Mouse (Mus musculus) neural tube, embryonic 13.5 days (tissue): ENCODE results near the gene Mef2c. TPM values are rescaled to one million over a fixed set of nuclear protein-coding genes. Genes with fewer than 3 reads are reported as not detected.

ENCODE experiments used
- ATAC-seq: fragments of 200-750 bp; cut with Nextera tagmentation; 2 replicates; pipeline ENCODE4 v1.8.0; 2017; ENCODE audit warnings: low read depth, mild to moderate bottlenecking, moderate TSS enrichment, moderate library complexity
- H3K27ac ChIP-seq: fragments of 300-500 bp; sonication (generic); replicated peaks from 2 replicates; pipeline ENCODE4 v1.5.1; 2015; ENCODE audit warnings: moderate library complexity, mild to moderate bottlenecking, inconsistent platforms
- H3K27me3 ChIP-seq: fragments of 300-500 bp; sonication (generic); 2 replicates; pipeline ENCODE4 v1.6.1; 2015; ENCODE audit warnings: mild to moderate bottlenecking, inconsistent platforms
- H3K36me3 ChIP-seq: fragments of 300-500 bp; sonication (generic); 2 replicates; pipeline ENCODE4 v1.6.1; 2015; ENCODE audit warnings: mild to moderate bottlenecking, inconsistent platforms
- H3K4me1 ChIP-seq: fragments of 300-500 bp; sonication (generic); replicated peaks from 2 replicates; pipeline ENCODE4 v1.6.1; 2015; ENCODE audit warnings: inconsistent platforms
- H3K4me2 ChIP-seq: fragments of 300-500 bp; sonication (generic); 2 replicates; pipeline ENCODE4 v1.6.1; 2015; ENCODE audit warnings: inconsistent platforms, mild to moderate bottlenecking, moderate library complexity
- H3K4me3 ChIP-seq: fragments of 300-500 bp; sonication (generic); 2 replicates; pipeline ENCODE4 v1.5.1; 2015; ENCODE audit warnings: mild to moderate bottlenecking, inconsistent platforms
- H3K9ac ChIP-seq: fragments of 300-500 bp; sonication (generic); 2 replicates; pipeline ENCODE4 v1.6.1; 2015; ENCODE audit warnings: moderate library complexity, mild to moderate bottlenecking, inconsistent platforms
- H3K9me3 ChIP-seq: fragments of 300-500 bp; sonication (generic); 2 replicates; pipeline ENCODE4 v1.6.1; 2016; ENCODE audit warnings: inconsistent platforms
- WGBS: fragments of 180-500 bp; shearing (Covaris S2); methylation state at CpG from one replicate; pipeline ENCODE4 v1.1.7; 2015; 5-methylcytosine and 5-hydroxymethylcytosine counted together
- polyA plus RNA-seq: library from polyadenylated mRNA; unstranded; fragments of >200 nt; fragmentation: Nextera tagmentation; extraction: Ambion mirVana; gene quantifications from 2 replicates; pipeline ENCODE4 v1.2.1, GENCODE M21; 2015

Gene Mef2c
- polyA plus RNA-seq, 1 experiment from 2014 or later = 31.6 TPM

GRCm38 (mm10) chr13:83563261-83563660, 59.4 kb downstream of the Mef2c start:
- H3K4me2 ChIP-seq = no peak overlapping the region
- no peak overlapping the region for H3K9ac ChIP-seq
- ATAC-seq = no peak
- H3K4me3 ChIP-seq = no peak overlapping the region
- no peak overlapping the region for H3K27ac ChIP-seq
- WGBS = 82% methylated on average over 2 of the region's 2 CpGs
- H3K4me1 ChIP-seq = peaks cover 26% of the 10 kb centered on the region
- H3K36me3 ChIP-seq = no peaks in the 10 kb centered on the region
- H3K27me3 ChIP-seq = no peaks in the 10 kb centered on the region
- H3K9me3 ChIP-seq = no peaks in the 10 kb centered on the region

GRCm38 (mm10) chr13:83565732-83566131, 61.9 kb downstream of the Mef2c start:
- 0 out of 2 replicates have a peak, but pooled peaks have one; percentile 41 for ATAC-seq

GRCm38 (mm10) chr13:83566180-83566579, 62.3 kb downstream of the Mef2c start:
- Histone ChIP-seq H3K4me1 (peaks cover 35% of the 10 kb centered on the region), H3K4me2 (no peak overlapping the region), H3K27ac (no peak overlapping the region), H3K36me3 (no peaks in the 10 kb centered on the region), H3K9me3 (no peaks in the 10 kb centered on the region), H3K27me3 (no peaks in the 10 kb centered on the region), H3K9ac (no peak overlapping the region), H3K4me3 (no peak overlapping the region)
- WGBS = 36% methylated on average over 4 of the region's 4 CpGs
- ATAC-seq = no peak

More at GRCm38 (mm10) chr13:83565732-83566131, 61.9 kb downstream of the Mef2c start:
- Histone ChIP-seq H3K4me2 (no peak overlapping the region), H3K27ac (no peak overlapping the region), H3K4me1 (peaks cover 35% of the 10 kb centered on the region), H3K9ac (no peak overlapping the region), H3K9me3 (no peaks in the 10 kb centered on the region), H3K36me3 (no peaks in the 10 kb centered on the region), H3K27me3 (no peaks in the 10 kb centered on the region), H3K4me3 (no peak overlapping the region)
- 54% methylated on average over 3 of the region's 3 CpGs for WGBS

- Histone ChIP-seq H3K4me1 (peaks cover 35% of the 10 kb centered on the region), H3K9me3 (no peaks in the 10 kb centered on the region), H3K27ac (no peak overlapping the region), H3K27me3 (no peaks in the 10 kb centered on the region), H3K4me2 (no peak overlapping the region), H3K36me3 (no peaks in the 10 kb centered on the region), H3K4me3 (no peak overlapping the region), H3K9ac (no peak overlapping the region)
- 39% methylated on average over 8 of the region's 8 CpGs for WGBS
- ATAC-seq = peak; percentile 78
Measured at GRCm38 (mm10) chr13:83566834-83567534, 63.1 kb downstream of the Mef2c start.

GRCm38 (mm10) chr13:83567681-83568080, 63.8 kb downstream of the Mef2c start:
- H3K27me3 ChIP-seq = no peaks in the 10 kb centered on the region
- no peak overlapping the region for H3K4me2 ChIP-seq
- H3K9me3 ChIP-seq = no peaks in the 10 kb centered on the region
- peak; percentile 51; the same call in 1 of the 2 replicates for ATAC-seq
- H3K9ac ChIP-seq = no peak overlapping the region
- no peak overlapping the region for H3K27ac ChIP-seq
- no peak overlapping the region for H3K4me3 ChIP-seq
- 55% methylated on average over 3 of the region's 3 CpGs for WGBS
- H3K36me3 ChIP-seq = no peaks in the 10 kb centered on the region
- peaks cover 35% of the 10 kb centered on the region for H3K4me1 ChIP-seq

GRCm38 (mm10) chr13:83568759-83569256, 65.0 kb downstream of the Mef2c start:
- WGBS = 85% methylated on average over 11 of the region's 11 CpGs
- no peak overlapping the region for H3K9ac ChIP-seq
- H3K9me3 ChIP-seq = no peaks in the 10 kb centered on the region
- ATAC-seq = no peak
- H3K27me3 ChIP-seq = peaks cover 5% of the 10 kb centered on the region; the same call in 1 of the 2 replicates
- peaks cover 35% of the 10 kb centered on the region for H3K4me1 ChIP-seq
- H3K4me2 ChIP-seq = no peak overlapping the region
- no peak overlapping the region for H3K27ac ChIP-seq
- H3K4me3 ChIP-seq = no peak overlapping the region
- no peaks in the 10 kb centered on the region for H3K36me3 ChIP-seq

GRCm38 (mm10) chr13:83571973-83572447, 68.2 kb downstream of the Mef2c start:
- WGBS = 56% methylated on average over 7 of the region's 7 CpGs

GRCm38 (mm10) chr13:83572469-83572868, 68.6 kb downstream of the Mef2c start:
- H3K9me3 ChIP-seq = no peaks in the 10 kb centered on the region
- H3K4me2 ChIP-seq = no peak overlapping the region
- H3K27me3 ChIP-seq = peaks cover 5% of the 10 kb centered on the region; the same call in 1 of the 2 replicates
- 80% methylated on average over 5 of the region's 5 CpGs for WGBS
- H3K9ac ChIP-seq = no peak overlapping the region
- H3K4me1 ChIP-seq = peaks cover 24% of the 10 kb centered on the region
- H3K36me3 ChIP-seq = no peaks in the 10 kb centered on the region
- no peak for ATAC-seq
- H3K27ac ChIP-seq = no peak overlapping the region
- no peak overlapping the region for H3K4me3 ChIP-seq

More at GRCm38 (mm10) chr13:83571973-83572447, 68.2 kb downstream of the Mef2c start:
- H3K9ac ChIP-seq = no peak overlapping the region
- H3K9me3 ChIP-seq = no peaks in the 10 kb centered on the region
- peaks cover 28% of the 10 kb centered on the region for H3K4me1 ChIP-seq
- no peak overlapping the region for H3K4me2 ChIP-seq
- H3K36me3 ChIP-seq = no peaks in the 10 kb centered on the region
- no peak overlapping the region for H3K4me3 ChIP-seq
- H3K27me3 ChIP-seq = peaks cover 5% of the 10 kb centered on the region; the same call in 1 of the 2 replicates
- no peak for ATAC-seq
- H3K27ac ChIP-seq = no peak overlapping the region

GRCm38 (mm10) chr13:83573327-83573726, 69.5 kb downstream of the Mef2c start:
- no peak for ATAC-seq
- H3K9ac ChIP-seq = no peak overlapping the region
- no peaks in the 10 kb centered on the region for H3K36me3 ChIP-seq
- no peak overlapping the region for H3K4me2 ChIP-seq
- H3K27me3 ChIP-seq = peaks cover 5% of the 10 kb centered on the region; the same call in 1 of the 2 replicates
- no peak overlapping the region for H3K27ac ChIP-seq
- no peaks in the 10 kb centered on the region for H3K9me3 ChIP-seq
- WGBS = 48% methylated on average over 4 of the region's 4 CpGs
- H3K4me3 ChIP-seq = no peak overlapping the region
- H3K4me1 ChIP-seq = peaks cover 20% of the 10 kb centered on the region

GRCm38 (mm10) chr13:83573855-83574583, 70.2 kb downstream of the Mef2c start:
- no peak for ATAC-seq
- no peak overlapping the region for H3K27ac ChIP-seq
- WGBS = 69% methylated on average over 8 of the region's 8 CpGs
- no peak overlapping the region for H3K9ac ChIP-seq
- peaks cover 5% of the 10 kb centered on the region; the same call in 1 of the 2 replicates for H3K27me3 ChIP-seq
- no peaks in the 10 kb centered on the region for H3K36me3 ChIP-seq
- H3K4me1 ChIP-seq = peaks cover 13% of the 10 kb centered on the region
- no peak overlapping the region for H3K4me3 ChIP-seq
- H3K4me2 ChIP-seq = no peak overlapping the region
- H3K9me3 ChIP-seq = no peaks in the 10 kb centered on the region

- Histone ChIP-seq H3K9me3 (no peaks in the 10 kb centered on the region), H3K9ac (no peak overlapping the region), H3K36me3 (no peaks in the 10 kb centered on the region), H3K27me3 (peaks cover 5% of the 10 kb centered on the region; the same call in 1 of the 2 replicates), H3K4me1 (peaks cover 12% of the 10 kb centered on the region; the same call in 1 of the 2 replicates), H3K4me2 (no peak overlapping the region), H3K27ac (no peak overlapping the region), H3K4me3 (no peak overlapping the region)
- ATAC-seq = no peak
- WGBS = 68% methylated on average over 8 of the region's 8 CpGs
Measured at GRCm38 (mm10) chr13:83574866-83575265, 71.0 kb downstream of the Mef2c start.

GRCm38 (mm10) chr13:83579410-83579809, 75.6 kb downstream of the Mef2c start:
- no peak for ATAC-seq
- Histone ChIP-seq H3K4me3 (no peak overlapping the region), H3K27ac (no peak overlapping the region), H3K27me3 (no peaks in the 10 kb centered on the region; the same call in 1 of the 2 replicates), H3K4me2 (no peak overlapping the region), H3K9ac (no peak overlapping the region), H3K4me1 (peaks cover 12% of the 10 kb centered on the region; the same call in 1 of the 2 replicates), H3K9me3 (no peaks in the 10 kb centered on the region), H3K36me3 (no peaks in the 10 kb centered on the region)
- 81% methylated on average over 3 of the region's 3 CpGs for WGBS
